Mouse (Mus musculus) layer of hippocampus, adult 18-20 months (tissue): ENCODE data around the gene Ect2l. TPM values are rescaled to one million over a fixed set of nuclear protein-coding genes. Genes with fewer than 3 reads are reported as not detected.

ENCODE experiments used
- DNase-seq, 2 experiments: peaks; one replicate each; pipeline ENCODE4 v3.0.0; 2022; ENCODE audit warnings: low spot score in 2 of 2
- long read RNA-seq: library from polyadenylated mRNA; stranded (forward); transcript quantifications from one replicate; pipeline ENCODE4 v2.0.0, GENCODE M21; 2021
- total RNA-seq, 2 experiments: library from RNA; stranded (reverse); gene quantifications; 2 replicates each; pipeline ENCODE4 v1.2.3; 2021

Ect2l gene
- under 1 TPM; 0.13 to 0.35 TPM for total RNA-seq
- long read RNA-seq: 0 reads

DNA sequence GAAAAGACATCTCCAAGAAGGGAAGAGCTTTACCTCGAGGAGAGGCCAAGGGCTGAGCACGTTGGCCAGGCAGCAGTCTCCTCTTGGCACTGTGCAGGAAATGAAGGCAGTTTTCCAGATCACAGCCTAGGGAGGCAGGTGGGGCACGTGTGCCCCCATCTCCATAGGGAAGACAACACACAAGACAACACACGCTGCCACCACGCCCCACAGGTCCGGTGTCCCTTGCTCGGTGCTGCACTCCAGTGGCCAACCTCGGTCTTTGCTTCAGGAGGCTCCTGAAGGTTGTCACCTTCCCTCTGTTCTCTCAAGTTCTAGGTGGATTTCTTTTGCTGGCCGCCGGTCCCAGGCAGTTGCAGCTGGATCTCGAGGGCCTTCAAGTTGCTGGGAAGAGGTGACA lies at the start of gene Ect2l:
Gene Ect2l (minus strand): TSS at position 165 of the 400 bp plus-strand sequence.
- DNase-seq: no peak

DNA sequence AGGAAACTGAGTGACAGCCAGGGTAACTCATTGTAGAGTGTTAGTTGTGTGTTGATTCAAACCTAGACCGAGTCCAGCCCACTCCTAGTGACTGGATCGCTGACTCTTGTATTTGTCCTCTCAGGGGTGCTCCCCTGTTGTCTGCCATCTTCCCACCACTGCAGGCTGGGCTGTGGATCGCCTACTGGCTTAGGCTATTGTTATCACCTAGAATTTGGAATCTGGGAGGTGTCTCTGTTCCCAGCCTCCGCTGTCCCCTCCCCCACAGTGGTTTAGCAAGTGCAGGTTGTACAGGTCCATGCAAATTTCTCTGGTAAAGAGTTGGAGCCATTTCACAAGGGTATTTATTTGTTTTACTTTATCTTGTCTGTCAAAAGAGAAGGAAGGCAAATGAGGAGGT lies 40.7 kb upstream of the Ect2l start:
- no peak for DNase-seq

DNA sequence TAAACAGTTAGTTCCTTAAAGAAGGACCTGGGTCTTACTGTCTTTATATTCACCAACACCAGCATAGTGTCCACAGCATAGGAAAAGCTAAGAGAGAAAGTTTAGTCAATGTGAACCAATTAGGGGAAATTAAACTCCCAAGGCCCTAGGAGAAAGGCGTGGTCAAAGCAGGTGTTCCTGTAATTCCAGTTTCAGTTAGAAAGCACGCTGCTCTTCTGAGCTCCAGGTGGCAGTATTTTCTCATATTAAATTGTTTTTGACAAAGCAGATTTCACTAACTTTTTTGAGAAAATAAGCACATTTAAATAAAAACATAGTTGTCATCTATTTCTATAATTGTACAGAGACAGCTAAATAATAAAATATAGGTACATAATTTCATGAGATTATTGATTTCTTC lies 32.9 kb upstream of the Ect2l start:
- no peak for DNase-seq

DNA sequence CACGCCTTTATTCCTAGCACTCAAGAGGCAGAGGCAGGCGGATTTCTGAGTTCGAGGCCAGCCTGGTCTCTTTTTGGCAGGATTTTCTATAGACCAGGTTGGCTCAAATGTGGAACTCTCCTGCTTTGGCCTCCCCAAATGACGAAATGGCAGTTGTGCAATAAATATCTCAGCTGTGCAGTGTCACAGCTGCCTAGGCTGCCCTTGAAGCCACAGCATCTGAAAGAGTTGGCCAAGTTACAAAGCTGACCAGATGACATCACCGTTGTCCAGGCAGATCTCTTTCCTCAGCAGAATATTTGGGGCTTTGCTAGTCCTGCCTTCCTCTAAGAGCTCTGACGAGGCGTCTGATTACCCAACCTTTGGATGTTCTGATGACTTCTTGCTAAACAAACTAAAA lies 26.5 kb upstream of the Ect2l start:
- no peak for DNase-seq

DNA sequence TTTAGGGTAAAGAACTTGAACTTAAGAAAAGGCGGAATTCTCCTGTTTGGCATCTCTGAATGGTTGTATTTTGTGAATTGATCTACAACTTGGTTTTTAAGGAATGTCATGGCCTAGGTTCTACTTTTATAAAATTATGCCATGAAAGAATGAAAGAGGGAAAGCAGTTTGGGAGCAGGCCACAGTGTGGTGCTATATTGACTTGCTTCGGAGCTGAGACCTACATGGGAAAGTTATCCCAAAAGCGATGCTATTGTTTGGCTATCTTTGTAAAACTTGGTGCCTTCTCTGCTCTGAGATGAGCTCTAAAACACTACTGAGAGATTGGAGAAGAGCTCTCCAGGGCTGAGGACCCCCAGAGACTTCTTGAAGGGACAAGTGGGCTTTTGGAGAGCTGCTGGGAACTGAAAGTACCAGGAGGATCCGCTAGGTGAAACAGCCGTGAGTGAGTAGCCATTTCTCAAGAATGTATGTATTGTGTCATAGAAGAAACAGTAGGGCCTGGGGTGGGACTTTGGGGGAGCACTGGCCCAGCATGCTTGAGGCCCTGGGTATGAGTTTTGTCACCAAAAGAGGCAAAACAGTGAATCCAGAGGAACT lies 25.7 kb upstream of the Ect2l start:
- DNase-seq: no peak

DNA sequence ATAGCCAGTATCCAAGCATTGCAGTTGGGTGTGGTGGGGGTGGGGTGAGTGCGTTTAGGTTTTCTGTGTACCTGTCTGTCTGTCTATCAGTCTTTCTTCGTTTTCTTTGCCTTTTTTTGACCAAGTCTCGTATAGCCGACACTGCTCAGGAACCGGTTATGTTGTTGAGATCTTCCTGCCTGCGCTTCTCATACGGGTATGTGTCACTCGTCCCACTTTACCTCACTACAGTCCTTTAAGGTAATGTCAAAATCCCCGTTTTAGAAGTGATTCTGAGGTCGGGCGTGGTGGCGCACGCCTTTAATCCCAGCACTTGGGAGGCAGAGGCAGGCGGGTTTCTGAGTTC lies 24.7 kb upstream of the Ect2l start:
- DNase-seq: no peak

DNA sequence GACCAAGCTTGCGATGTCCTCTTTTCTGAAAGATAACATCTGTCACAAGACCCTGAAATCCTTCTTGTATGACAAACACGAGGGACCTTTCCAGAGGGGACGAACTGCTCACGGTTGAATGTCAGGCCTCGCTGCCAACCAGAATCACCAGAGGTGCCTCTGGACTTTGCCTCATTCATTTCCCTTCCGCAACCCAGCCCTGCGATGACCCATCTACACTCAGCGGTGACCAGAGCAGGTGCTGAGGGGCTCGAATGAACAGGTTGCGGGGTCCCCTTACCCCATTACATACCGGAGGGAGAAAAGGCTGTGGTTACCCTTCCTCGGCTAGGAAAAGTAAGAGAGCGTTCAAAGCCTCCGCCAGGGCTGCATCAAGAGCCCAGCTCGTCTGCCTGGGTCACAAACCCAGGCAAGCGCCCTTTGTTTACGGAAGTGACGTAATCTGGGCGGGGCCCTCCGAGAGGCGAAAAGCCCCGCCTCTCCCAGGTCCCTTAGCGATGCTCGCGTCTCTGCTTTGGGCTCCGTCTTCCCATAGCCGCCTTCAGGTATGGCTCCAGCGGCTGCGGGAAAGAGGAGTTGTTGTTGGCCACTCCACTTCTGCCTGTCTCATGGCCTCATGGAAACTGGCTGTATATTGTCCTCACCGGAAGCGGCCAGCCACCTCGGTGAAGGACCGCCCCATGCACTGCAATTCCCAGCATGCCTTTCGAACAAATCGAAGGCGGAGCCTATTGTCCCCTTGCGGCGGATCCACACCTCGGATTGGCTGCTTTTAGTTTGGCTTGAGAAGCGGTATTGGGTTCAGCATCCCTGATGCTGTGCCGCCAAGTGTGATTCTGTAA lies 24.1 kb upstream of the Ect2l start, which contains the start of gene Ccdc28a:
Gene Ccdc28a (minus strand): TSS at position 439 of the 842 bp plus-strand sequence.
- DNase-seq: peak; percentile 93 to 97

DNA sequence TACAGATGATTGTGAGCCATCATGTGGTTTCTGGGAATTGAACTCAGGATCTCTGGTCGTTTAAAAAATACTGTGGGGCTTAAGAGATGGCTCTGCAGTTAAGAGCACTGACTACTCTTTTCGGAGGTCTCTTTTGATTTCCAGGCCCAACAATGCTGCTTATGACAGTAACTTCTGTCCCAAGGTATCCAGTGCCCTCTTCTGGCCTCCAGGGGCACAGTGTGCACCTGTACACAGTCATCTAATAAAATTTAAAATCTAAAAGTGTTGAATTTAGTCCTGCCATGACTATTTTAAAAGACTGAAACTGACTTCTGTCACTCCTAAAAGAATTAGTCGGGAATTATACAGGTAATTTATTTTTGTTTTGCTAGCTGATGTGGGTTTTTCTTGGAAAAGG lies 23.2 kb upstream of the Ect2l start:
- DNase-seq: no peak

DNA sequence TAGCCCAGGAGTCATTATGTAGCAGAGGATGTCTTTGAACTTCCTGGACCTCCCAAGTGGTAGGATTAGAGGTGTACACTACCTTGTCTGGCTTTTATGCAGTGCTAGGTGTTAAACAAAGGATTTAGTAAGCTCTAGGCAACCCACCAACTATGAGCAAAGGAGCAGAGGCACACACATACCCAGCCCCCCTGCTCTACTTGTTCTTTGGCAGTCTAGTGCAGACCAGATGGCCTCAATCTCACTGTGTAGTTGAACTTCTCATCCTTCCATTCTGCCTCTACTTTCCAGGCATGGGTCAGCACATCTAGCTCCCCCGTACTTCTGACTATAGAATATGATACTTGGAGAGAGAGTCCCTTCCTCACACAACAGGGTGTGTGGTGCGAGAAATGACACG lies 13.7 kb upstream of the Ect2l start:
- DNase-seq: peak; percentile 47 to 78

DNA sequence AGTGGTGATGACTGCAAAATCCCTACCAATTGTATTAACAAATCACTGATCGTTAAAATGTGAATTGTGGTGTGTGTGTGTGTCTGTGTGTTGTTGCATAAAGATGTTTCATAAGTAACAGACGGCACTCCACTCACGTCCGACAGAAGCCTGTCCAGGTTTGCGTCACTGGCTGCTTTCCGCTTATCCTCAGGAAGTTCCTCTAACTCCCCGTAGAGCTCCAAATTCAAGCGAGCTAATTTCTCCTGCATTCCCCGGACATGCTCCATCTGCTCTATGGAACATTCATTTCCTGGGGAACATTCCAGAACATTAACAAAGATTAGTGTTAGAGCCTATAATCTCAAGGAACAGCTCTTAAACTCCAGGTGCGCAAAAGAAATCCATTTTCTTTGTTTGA lies 8.7 kb upstream of the Ect2l start:
- DNase-seq: peak in 1 of 2 experiments; percentile 21

DNA sequence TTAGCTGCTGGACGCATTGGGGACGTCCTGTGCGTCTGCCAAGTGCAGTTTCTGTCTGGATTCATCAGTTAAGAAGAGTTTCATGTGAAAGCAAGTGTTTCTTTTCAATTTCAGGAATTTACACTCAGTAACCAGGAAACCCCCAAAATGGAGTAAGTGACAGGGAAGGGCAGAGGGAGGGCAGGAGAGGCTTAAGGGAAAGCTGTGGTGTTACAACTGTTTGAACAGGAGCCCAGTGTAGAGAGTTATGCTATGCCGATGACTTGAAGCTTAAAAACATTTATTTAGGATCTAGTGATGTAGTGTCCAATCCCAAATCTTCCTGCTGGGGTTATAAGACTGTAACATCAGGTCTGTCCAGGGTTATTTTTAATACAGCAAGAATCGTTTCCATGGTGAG lies 3.4 kb upstream of the Ect2l start:
- DNase-seq: no peak

DNA sequence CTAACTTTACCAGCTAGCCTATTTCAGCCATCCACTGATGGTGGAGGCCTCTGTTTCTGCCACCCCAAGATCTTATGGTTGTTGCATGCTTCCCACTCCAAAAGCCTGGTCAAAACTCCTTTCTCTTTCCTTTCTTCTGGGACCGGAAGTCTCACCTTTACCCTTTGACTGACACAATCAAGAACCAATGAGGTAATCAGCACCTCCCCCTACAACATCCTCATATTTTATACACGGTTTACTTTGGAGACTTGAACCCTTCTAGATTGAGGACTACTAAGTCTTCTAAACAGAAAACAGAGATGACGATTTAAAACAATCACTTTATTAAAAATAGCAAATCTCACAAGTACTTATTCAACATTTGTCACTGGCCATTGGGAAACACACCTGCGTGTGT lies 2.7 kb upstream of the Ect2l start:
- DNase-seq: no peak

DNA sequence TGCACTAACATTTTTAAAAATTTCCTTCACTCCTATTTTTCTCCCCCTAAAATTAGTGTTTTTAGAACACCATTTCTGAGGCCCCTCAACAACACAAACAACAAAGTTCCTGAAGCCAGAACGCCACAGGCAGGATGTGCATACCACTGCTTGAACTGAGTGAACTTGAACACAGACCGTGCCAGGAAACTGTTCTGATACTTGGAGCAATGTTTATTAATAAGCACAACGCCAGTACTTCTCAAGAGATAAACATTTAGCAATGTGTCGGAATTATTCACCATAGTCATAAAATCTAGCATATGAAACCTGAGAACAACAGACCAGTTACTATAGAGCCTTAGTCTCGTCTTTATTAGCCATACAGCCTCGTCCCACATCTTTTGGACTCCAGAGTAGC lies 571 bp downstream of the Ect2l start:
- DNase-seq: no peak

DNA sequence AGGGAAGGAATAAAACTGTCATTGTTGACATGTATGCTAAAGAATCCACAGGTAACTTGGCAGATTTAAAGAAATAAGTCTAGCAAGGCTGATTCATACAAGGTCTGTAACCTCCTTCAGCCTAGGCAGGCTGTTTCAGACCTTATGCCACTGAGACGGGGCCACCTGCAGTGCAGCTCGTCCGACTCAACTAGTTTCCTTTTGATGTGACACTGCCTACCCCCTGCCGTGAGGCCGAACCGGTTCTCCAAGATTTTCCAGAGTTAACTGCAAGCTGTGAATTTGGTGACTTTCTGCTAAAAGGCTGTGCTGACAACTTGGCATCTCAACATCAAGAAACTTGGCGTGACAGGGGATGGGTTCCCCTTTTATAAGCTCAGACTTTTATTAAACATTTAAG lies 6.6 kb downstream of the Ect2l start:
- no peak for DNase-seq

DNA sequence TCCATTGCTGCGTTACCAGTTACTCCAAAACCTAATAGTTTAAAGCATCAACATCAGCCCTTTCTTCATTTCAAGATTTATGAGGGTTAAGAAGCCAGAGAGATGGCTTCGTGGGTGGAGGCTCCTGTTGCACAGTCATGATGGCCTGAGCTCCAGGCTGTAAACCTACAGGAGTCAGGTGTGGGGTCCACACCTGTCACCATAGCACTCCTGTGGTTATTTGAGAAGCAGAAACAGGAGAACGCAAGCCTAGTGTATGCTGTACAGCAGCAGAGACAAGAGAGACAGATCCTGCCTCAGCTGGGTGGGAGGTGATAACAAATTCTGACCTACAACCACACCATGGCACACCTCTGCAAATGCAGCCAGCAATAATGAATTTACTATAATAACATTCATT lies 8.3 kb downstream of the Ect2l start:
- no peak for DNase-seq

DNA sequence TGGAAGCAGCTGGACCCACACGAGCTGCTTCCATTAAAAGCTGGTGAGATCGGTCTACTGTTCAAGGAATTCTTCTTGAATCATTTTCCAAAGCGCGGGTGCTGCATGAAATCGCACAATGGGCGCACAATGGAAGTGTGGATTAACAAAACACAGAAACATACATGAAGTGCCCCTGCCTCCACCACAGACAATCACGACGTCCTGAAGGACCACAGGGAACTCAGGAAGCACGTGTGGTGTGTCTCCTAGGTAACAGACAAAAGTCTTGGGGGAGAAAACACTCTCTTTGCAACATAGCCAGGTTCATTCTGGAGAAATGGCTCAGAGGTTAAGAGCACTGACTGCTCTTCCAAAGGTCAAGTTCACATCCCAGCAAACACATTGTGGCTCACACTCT lies 10.0 kb downstream of the Ect2l start:
- DNase-seq: no peak

DNA sequence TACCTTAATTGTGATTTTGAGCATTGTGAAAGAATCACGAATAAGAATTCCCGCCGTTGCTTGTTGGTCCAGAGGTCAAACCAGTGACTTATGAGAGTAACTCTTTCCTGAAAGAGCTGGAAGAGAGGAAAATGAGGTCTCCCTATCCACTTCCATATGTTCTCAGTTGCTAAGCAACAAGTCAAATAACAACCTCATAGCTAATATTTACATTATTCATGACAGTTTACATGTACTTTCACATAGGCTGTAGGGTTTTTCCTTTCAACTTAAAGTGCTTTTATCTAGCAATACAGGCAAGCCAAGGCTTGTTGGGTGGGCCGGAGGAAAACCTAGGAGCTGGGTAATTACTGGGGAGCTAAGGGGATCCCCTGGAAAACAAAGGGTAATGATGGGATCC lies 10.8 kb downstream of the Ect2l start:
- no peak for DNase-seq

DNA sequence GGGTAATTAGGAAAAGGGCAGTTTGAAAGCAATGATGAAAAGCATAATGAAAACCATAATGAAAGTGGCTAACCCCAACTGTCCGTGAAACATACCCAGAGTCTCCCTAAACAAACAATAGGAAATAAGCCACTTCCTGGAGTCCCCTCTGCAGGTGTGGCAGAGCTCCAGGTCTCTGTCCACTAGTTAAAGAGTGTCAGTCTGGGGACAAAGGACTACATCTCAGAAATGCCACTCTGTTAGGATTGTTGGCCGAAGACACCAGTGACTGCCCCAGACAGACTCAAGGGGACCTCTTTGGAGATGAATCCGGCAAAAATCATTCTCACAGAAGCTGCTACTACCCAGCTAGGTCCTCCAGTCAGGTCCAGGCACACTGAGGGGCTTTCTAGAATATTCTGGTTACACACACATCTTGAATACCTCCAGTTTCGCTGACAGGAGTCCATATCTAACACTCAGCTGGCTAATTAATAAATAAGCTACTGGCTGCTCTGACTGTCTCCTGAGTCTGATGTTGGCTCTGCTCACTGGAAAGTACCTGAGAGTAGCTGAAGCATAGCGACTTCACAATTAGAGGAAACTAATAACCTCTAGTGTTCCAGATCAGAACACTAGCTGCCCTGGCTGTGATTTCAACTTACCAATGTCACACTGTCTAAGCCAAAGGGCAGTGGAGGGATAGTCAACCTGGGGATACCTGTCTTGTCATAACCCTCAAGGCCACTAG lies 12.2 kb downstream of the Ect2l start:
- DNase-seq: no peak

DNA sequence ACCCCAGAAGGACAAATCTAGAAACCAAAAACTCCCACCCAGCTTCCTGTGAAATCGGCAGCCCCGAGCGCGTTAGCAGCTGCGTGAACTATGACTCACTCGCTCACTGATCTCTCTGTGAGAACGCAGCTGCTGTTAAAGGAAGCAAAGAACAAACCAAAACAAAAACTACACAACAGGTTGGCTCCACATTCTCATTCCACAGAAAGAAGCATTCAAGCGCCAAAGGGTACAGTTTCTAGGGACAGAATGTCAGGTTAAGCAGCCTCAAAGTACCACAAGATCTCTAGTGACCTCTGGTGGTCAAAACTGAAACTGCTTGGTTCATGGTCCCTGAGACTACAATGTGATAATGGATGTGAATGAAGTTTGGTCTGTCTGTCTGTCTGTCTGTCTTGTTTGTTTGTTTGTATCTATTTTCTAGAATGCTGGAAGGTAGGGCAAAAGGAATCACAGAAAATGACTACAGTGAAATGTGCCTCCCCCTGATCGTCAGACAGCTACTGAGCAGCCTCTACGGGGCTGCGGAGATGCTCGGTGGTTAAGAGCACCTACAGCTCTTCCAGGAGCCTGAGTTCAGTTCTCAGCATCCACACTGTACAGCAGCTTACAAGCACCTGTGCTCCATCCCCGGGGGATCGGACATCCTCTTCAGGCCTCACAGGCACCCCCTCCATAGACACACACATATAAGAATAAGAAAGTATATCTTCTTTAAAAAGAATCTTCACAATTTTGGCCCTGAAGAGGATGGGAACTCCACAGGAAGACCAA lies 13.3 kb downstream of the Ect2l start:
- peak; percentile 52 to 93 for DNase-seq

DNA sequence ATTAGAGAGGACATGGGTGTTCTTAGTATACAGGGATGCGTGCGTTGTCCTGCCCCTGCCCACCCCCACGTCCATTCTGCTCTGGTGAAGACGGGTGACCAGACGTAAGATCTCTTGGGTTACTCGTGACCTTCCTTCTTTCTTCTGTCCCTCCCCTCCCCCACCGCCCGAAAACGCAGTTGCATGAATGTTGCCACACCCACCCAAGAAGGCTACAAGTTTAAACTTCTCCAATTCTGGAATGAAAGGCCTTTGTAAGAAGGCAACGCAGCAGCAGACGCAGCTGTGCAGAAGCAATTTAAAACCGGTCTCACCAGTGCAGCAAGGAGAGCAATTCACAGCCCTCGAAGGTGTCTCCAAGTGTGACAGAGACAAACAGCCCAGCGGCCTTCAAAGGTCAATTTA lies 16.0 kb downstream of the Ect2l start:
- no peak for DNase-seq

DNA sequence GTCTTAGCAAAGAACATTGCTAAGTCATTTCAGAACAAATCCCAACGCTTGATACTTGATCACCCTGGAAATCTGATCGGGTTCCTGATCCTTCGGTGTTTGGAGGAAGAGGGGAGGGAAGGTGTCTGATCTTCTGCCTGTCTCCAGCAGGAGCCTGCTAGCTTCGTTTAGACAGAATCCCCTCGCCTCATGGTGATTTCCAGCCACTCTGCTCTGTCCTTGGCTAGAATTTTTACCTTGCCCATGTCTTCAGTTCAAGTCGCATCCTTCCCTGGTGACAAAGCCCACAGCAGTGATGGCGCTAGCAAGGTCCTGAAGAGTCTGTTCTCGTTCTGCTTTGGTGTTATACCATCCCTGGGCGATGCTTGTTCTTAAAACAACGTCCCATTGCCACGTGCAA lies 16.5 kb downstream of the Ect2l start:
- DNase-seq: no peak

DNA sequence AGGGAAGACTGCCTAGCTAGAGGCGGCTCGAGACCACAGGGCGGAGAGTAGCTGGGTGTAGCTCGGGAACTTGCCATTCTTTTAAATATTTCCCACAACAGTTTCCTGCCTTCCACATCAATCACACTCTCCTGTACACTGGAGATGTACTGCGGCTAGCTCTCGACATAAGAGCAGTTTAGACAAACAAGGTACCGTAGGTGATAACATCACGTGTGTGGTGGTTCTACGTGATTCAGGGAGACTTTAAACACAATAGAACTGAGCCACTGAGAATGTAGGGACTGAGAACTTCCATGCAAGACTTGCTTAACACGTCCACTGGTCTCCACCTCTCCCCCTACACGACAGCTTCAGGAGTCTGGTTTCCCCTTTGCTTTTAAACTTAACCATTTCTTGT lies 17.5 kb downstream of the Ect2l start:
- DNase-seq: no peak
